Mouse (Mus musculus) limb, embryonic 10.5 days (tissue): ENCODE measurements around the gene Setd2. TPM values are rescaled to one million over a fixed set of nuclear protein-coding genes. Genes with fewer than 3 reads are reported as not detected.

Experiments
- DNase-seq: peaks from one replicate; pipeline ENCODE4 v3.0.0-alpha.2; 2017; ENCODE audit warnings: low spot score
- H3K27ac ChIP-seq: fragments of 300-500 bp; sonication (generic); 2 replicates; pipeline ENCODE4 v1.5.1; 2016; ENCODE audit warnings: mild to moderate bottlenecking
- H3K27me3 ChIP-seq: fragments of 300-500 bp; sonication (generic); 2 replicates; pipeline ENCODE4 v1.6.1; 2016; ENCODE audit warnings: low read depth, mild to moderate bottlenecking; ENCODE audit not compliant: poor library complexity, severe bottlenecking
- H3K36me3 ChIP-seq: fragments of 300-500 bp; sonication (generic); 2 replicates; pipeline ENCODE4 v1.6.1; 2016; ENCODE audit warnings: mild to moderate bottlenecking, moderate library complexity
- H3K4me1 ChIP-seq: fragments of 300-500 bp; sonication (generic); 2 replicates; pipeline ENCODE4 v1.6.1; 2016
- H3K4me3 ChIP-seq: fragments of 300-500 bp; sonication (generic); 2 replicates; pipeline ENCODE4 v1.5.1; 2016; ENCODE audit warnings: mild to moderate bottlenecking, moderate library complexity
- H3K9me3 ChIP-seq: fragments of 300-500 bp; sonication (generic); replicated peaks from 2 replicates; pipeline ENCODE4 v1.6.1; 2016; ENCODE audit warnings: mild to moderate bottlenecking
- WGBS: fragments of 180-500 bp; shearing (Covaris S2); methylation state at CpG from one replicate; pipeline ENCODE4 v1.1.7; 2016; 5-methylcytosine and 5-hydroxymethylcytosine counted together
- polyA plus RNA-seq: library from polyadenylated mRNA; unstranded; fragments of >200 nt; fragmentation: Nextera tagmentation; extraction: Ambion mirVana; gene quantifications from 2 replicates; pipeline ENCODE4 v1.2.1, GENCODE M21; 2016

Gene Setd2
- polyA plus RNA-seq, 1 experiment from 2014 or later, result 42.5 TPM

DNA sequence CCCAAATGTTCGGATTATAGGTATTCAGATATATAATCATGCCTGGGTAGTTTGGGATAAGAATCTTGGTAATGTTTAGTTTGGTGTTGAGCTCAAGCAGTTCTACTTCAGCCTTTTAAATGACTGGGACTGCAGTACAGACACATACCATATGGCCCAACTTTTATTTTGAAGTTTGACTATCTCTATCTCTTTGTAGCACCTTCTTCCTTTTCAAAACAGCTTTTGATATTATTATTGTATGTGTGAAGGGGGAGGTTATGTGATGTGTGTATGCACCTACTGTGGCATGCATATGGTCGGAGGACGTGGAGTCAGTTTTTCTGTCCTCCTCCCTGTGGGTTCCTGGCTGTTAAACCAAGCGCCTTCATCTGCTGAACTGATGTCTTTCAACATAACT, 9.6 kb downstream of the Setd2 start:
- no peak for DNase-seq
- H3K27me3 ChIP-seq, result no peaks in the 10 kb centered on the region
- H3K4me1 ChIP-seq, result no peaks in the 10 kb centered on the region
- H3K36me3 ChIP-seq, result peaks cover 34% of the 10 kb centered on the region
- H3K27ac ChIP-seq, result no peak overlapping the region
- 94% methylated on average over 4 of the region's 4 CpGs for WGBS
- no peak overlapping the region for H3K4me3 ChIP-seq
- H3K9me3 ChIP-seq, result no peaks in the 10 kb centered on the region

GRCm38 (mm10) chr9:110548261-110548660, 15.9 kb downstream of the Setd2 start:
- no peak for DNase-seq
- Histone ChIP-seq H3K36me3 (peaks cover 71% of the 10 kb centered on the region), H3K4me1 (no peaks in the 10 kb centered on the region), H3K4me3 (no peak overlapping the region), H3K27ac (no peak overlapping the region), H3K27me3 (no peaks in the 10 kb centered on the region), H3K9me3 (no peaks in the 10 kb centered on the region)
- 97% methylated on average over 19 of the region's 19 CpGs for WGBS

GRCm38 (mm10) chr9:110568309-110568708, 35.9 kb downstream of the Setd2 start:
- Histone ChIP-seq H3K27ac (no peak overlapping the region), H3K36me3 (peaks cover 99% of the 10 kb centered on the region), H3K4me1 (no peaks in the 10 kb centered on the region), H3K9me3 (no peaks in the 10 kb centered on the region), H3K27me3 (no peaks in the 10 kb centered on the region), H3K4me3 (no peak overlapping the region)
- no peak for DNase-seq

DNA sequence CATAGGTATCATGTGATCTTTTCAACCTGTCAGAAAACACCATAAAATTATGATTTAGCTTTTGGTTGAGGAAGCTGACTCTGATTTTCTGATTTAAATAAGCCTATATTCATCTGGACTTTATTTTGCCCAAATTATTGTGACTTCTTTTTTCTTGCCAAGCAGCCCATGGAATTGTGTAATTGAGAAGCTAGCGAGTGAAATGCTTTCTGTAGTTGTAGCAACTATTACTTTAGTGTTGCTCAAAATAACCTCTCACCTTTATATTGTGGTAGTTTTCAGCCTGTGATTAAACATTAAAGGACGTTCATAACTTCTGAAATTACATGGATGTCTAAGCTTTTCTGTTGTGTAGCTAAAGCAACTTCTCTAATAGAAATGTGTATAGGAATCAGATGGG, 49.8 kb downstream of the Setd2 start:
- Histone ChIP-seq H3K4me1 (no peaks in the 10 kb centered on the region), H3K9me3 (no peaks in the 10 kb centered on the region), H3K4me3 (no peak overlapping the region), H3K36me3 (peaks cover 78% of the 10 kb centered on the region), H3K27me3 (no peaks in the 10 kb centered on the region), H3K27ac (no peak overlapping the region)
- WGBS, result 88% methylated on average over 2 of the region's 2 CpGs
- no peak for DNase-seq

- H3K27ac ChIP-seq, result no peak overlapping the region
- no peaks in the 10 kb centered on the region for H3K4me1 ChIP-seq
- no peaks in the 10 kb centered on the region for H3K27me3 ChIP-seq
- H3K9me3 ChIP-seq, result no peaks in the 10 kb centered on the region
- no peak overlapping the region for H3K4me3 ChIP-seq
- peaks cover 78% of the 10 kb centered on the region for H3K36me3 ChIP-seq
- WGBS, result 94% methylated on average over 1 of the region's 1 CpGs
- no peak for DNase-seq
These were observed 51.1 kb downstream of the Setd2 start for GRCm38 (mm10) chr9:110583521-110583920.

DNA sequence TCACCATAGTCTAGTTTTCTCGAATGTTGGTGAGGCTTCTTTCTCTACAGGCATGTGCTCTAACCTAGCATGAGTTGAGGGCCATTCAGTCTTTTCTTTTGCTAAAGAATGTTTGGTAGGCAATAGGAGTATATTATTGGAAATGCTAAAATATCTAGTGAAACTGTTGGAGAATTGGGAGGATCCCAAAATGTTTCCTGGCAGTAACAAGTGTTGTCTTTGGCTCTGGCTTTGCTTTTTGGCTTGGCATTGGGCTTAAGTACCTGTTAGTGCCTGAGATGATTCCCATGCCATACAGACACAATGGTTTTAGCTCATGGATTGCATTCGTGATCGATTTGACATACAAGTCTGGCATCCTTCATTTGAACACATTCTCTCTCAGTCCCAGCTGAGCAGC, 79.1 kb downstream of the Setd2 start:
- peaks cover 94% of the 10 kb centered on the region for H3K36me3 ChIP-seq
- no peaks in the 10 kb centered on the region for H3K27me3 ChIP-seq
- no peak overlapping the region for H3K4me3 ChIP-seq
- 95% methylated on average over 3 of the region's 3 CpGs for WGBS
- no peak for DNase-seq
- no peak overlapping the region for H3K27ac ChIP-seq
- no peaks in the 10 kb centered on the region for H3K9me3 ChIP-seq
- no peaks in the 10 kb centered on the region for H3K4me1 ChIP-seq

- DNase-seq, result no peak
- Histone ChIP-seq H3K4me1 (0 out of 2 replicates have a peak, but pooled peaks cover 3% of the 10 kb centered on the region), H3K27ac (no peak overlapping the region), H3K36me3 (peaks cover 100% of the 10 kb centered on the region), H3K9me3 (no peaks in the 10 kb centered on the region), H3K27me3 (no peaks in the 10 kb centered on the region), H3K4me3 (no peak overlapping the region)
- WGBS, result 84% methylated on average over 3 of the region's 3 CpGs
These were observed 84.7 kb downstream of the Setd2 start for GRCm38 (mm10) chr9:110617081-110617480.

DNA sequence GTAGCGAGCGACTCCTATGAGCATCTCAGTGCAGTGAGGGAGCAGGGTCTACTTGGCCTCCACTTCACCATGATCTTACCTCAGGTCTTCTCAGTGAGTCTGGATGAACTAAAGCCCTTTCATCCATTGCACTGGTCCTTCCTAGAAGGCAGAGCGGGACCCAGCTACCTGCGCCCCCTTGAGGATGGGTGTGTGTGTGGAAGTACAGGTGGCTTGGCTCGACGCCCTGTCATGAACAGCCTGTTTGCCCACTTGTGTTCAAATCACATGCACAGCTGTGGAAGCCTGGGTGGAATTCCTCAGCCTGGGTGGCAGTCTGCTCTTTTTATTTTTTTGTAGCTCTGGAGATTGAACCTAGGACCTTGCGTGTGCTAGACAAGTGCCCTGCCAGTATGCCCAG, 87.8 kb downstream of the Setd2 start:
- H3K27me3 ChIP-seq, result no peaks in the 10 kb centered on the region
- H3K27ac ChIP-seq, result no peak overlapping the region
- H3K36me3 ChIP-seq, result peaks cover 80% of the 10 kb centered on the region
- 92% methylated on average over 7 of the region's 7 CpGs for WGBS
- H3K9me3 ChIP-seq, result no peaks in the 10 kb centered on the region
- no peak for DNase-seq
- no peak overlapping the region for H3K4me3 ChIP-seq
- peaks cover 34% of the 10 kb centered on the region for H3K4me1 ChIP-seq

GRCm38 (mm10) chr9:110620685-110621084, 88.3 kb downstream of the Setd2 start:
- Histone ChIP-seq H3K36me3 (peaks cover 75% of the 10 kb centered on the region), H3K4me3 (no peak overlapping the region), H3K27me3 (peaks cover 1% of the 10 kb centered on the region; the same call in 1 of the 2 replicates), H3K4me1 (peaks cover 39% of the 10 kb centered on the region), H3K27ac (no peak overlapping the region), H3K9me3 (no peaks in the 10 kb centered on the region)
- WGBS, result 96% methylated on average over 7 of the region's 7 CpGs
- no peak for DNase-seq

GRCm38 (mm10) chr9:110622621-110623219, 90.3 kb downstream of the Setd2 start:
- Histone ChIP-seq H3K9me3 (no peaks in the 10 kb centered on the region), H3K4me1 (peaks cover 41% of the 10 kb centered on the region), H3K27me3 (peaks cover 16% of the 10 kb centered on the region), H3K36me3 (peaks cover 55% of the 10 kb centered on the region), H3K4me3 (peak overlapping the region; percentile 72), H3K27ac (peak overlapping the region; percentile 92; the same call in 1 of the 2 replicates)
- DNase-seq, result no peak
- WGBS, result 89% methylated on average over 12 of the region's 12 CpGs

DNA sequence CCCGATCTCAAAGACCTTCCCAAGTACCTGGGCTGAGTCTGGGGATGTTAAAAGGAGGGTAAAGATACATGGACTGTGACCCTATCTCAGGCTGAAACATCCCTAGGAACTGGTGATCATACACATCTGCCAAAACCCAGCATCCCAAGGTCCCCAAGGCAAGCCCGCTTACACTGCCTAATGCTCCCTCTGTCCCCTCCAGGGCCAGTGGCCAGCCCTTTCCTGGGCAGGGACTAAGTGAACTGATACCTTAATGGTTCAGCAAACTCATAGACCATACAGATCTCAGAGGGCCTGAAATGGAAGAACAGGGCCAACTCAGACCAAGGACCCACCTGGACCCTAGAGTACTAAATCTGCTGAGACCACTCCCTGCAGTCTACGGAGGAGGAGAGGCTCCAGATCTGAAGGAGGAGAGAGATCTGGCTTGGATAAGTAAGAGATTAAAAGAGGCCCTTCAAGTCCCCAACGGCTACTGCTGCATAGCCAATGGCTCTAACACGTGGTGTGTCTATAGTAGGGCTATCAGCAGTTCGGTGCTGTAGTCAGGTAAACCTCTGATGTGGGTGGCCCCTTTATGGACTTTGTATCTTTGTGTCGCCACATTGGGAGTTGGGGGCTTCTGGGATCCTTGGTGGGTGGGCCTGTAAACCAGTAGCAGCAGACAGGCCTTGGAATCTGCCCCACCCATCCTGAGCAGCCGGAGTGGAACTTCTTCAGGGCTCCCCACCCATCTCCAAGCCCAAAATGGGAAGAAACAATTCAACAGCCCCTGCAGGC, 91.2 kb downstream of the Setd2 start:
- H3K36me3 ChIP-seq, result peaks cover 46% of the 10 kb centered on the region
- peaks cover 41% of the 10 kb centered on the region for H3K4me1 ChIP-seq
- no peaks in the 10 kb centered on the region for H3K9me3 ChIP-seq
- WGBS, result 40% methylated on average over 8 of the region's 8 CpGs
- peak overlapping the region; percentile 72 for H3K4me3 ChIP-seq
- DNase-seq, result no peak
- H3K27ac ChIP-seq, result peak overlapping the region; percentile 92
- H3K27me3 ChIP-seq, result peaks cover 19% of the 10 kb centered on the region

DNA sequence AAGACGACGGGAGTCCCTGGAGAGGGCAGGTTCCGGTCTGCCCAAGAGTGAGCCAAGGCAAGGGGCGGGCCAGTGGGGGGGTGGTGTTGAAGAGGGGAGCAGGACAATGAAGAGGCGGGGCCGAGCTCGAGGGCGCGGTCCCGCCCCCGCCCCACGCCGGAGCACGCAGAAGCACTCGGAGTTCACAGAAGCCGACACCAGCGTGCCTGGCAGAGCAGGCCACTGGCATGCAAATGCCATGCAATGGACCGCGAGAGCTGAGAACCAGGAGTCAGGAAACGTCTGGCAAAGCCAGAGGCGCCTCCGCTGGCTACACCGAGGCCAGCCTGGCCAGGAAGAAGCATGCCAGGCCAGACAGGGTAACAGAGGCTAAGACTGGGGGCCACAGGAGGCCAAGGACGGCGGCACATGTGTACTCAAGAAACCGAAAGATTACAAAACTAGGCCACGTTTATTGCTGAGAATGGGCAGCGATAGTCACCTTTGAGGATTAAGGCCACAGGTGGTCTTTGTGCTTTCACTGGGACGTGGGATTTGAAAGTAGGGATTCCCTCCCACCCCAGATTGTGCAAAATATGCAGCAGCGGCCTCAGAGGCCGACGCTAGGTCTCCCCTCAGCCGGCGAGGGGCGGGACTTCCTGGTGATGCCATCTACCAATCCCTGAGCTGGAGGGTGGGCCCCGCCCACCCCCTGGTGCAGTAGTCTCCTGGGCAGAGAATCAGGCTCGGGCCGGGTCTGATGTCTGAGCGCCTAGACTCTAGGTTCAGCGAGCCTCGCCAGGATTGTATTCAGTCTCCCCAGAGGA, 92.2 kb downstream of the Setd2 start, which contains the start of gene Nradd:
Gene Nradd, minus strand, starts transcription at position 92 of the 806 bp plus-strand sequence.
- peak; percentile 94 for DNase-seq
- Histone ChIP-seq H3K27ac (peak within 1 kb of the TSS; percentile 92), H3K4me3 (peak within 1 kb of the TSS; percentile 72), H3K9me3 (no peaks in the 10 kb centered on the region), H3K36me3 (peaks cover 36% of the 10 kb centered on the region), H3K27me3 (peaks cover 26% of the 10 kb centered on the region), H3K4me1 (peaks cover 41% of the 10 kb centered on the region)
- WGBS, result under 1% methylated on average over 41 of the region's 41 CpGs
